Mouse (Mus musculus): Measurements from ENCODE around the gene Kcnip4. TPM values are rescaled to one million over a fixed set of nuclear protein-coding genes. Genes with fewer than 3 reads are reported as not detected.

Kcnip4 gene
- polyA plus RNA-seq, 1 experiment = 0.04 TPM

- no peak for DNase-seq (ENCODE audit: low read depth)
These were observed 941.3 kb downstream of the Kcnip4 start for GRCm38 (mm10) chr5:48583431-48583830.

- no peak for DNase-seq (ENCODE audit: low read depth)
These were observed 960.6 kb downstream of the Kcnip4 start for GRCm38 (mm10) chr5:48563996-48564587.

GRCm38 (mm10) chr5:48551753-48552152 is 973.0 kb downstream of the Kcnip4 start:
- no peak for DNase-seq (ENCODE audit: low read depth)

GRCm38 (mm10) chr5:48545825-48546224 is 978.9 kb downstream of the Kcnip4 start:
- no peak for DNase-seq (ENCODE audit: low read depth)

- no peak for DNase-seq (ENCODE audit: low read depth)
These were observed 979.6 kb downstream of the Kcnip4 start for GRCm38 (mm10) chr5:48544784-48545734.

GRCm38 (mm10) chr5:48518035-48518434 is 1006.7 kb downstream of the Kcnip4 start:
- DNase-seq (ENCODE audit: low read depth) = no peak

GRCm38 (mm10) chr5:48513354-48513753 is 1011.4 kb downstream of the Kcnip4 start:
- no peak for DNase-seq (ENCODE audit: low read depth)

- no peak for DNase-seq (ENCODE audit: low read depth)
These were observed 1013.4 kb downstream of the Kcnip4 start for GRCm38 (mm10) chr5:48511357-48511756.

GRCm38 (mm10) chr5:48510241-48510640 is 1014.5 kb downstream of the Kcnip4 start:
- no peak for DNase-seq (ENCODE audit: low read depth)

- no peak for DNase-seq (ENCODE audit: low read depth)
These were observed 1015.3 kb downstream of the Kcnip4 start for GRCm38 (mm10) chr5:48509194-48509930.

- no peak for DNase-seq (ENCODE audit: low read depth)
These were observed 1021.6 kb downstream of the Kcnip4 start for GRCm38 (mm10) chr5:48503094-48503493.

GRCm38 (mm10) chr5:48502442-48502841 is 1022.3 kb downstream of the Kcnip4 start:
- DNase-seq (ENCODE audit: low read depth) = no peak

GRCm38 (mm10) chr5:48500204-48500603 is 1024.5 kb downstream of the Kcnip4 start:
- no peak for DNase-seq (ENCODE audit: low read depth)

- DNase-seq (ENCODE audit: low read depth) = no peak
These were observed 1033.7 kb downstream of the Kcnip4 start for GRCm38 (mm10) chr5:48490864-48491477.

- DNase-seq (ENCODE audit: low read depth) = no peak
These were observed 1035.0 kb downstream of the Kcnip4 start for GRCm38 (mm10) chr5:48489549-48490288.

GRCm38 (mm10) chr5:48483112-48483511 is 1041.6 kb downstream of the Kcnip4 start:
- no peak for DNase-seq (ENCODE audit: low read depth)

- DNase-seq (ENCODE audit: low read depth) = no peak
These were observed 1064.5 kb downstream of the Kcnip4 start for GRCm38 (mm10) chr5:48460221-48460620.

- DNase-seq (ENCODE audit: low read depth) = no peak
These were observed 1075.8 kb downstream of the Kcnip4 start for GRCm38 (mm10) chr5:48448888-48449287.

- no peak for DNase-seq (ENCODE audit: low read depth)
These were observed 1094.2 kb downstream of the Kcnip4 start for GRCm38 (mm10) chr5:48430459-48430858.

GRCm38 (mm10) chr5:48421957-48422356 is 1102.8 kb downstream of the Kcnip4 start:
- DNase-seq (ENCODE audit: low read depth) = no peak

- peak; percentile 16 for DNase-seq (ENCODE audit: low read depth)
These were observed 1105.0 kb downstream of the Kcnip4 start for GRCm38 (mm10) chr5:48419741-48420140.
